Mouse (Mus musculus) embryonic facial prominence, embryonic 13.5 days (tissue): ENCODE measurements around the gene Hnrnpul2. TPM values are rescaled to one million over a fixed set of nuclear protein-coding genes. Genes with fewer than 3 reads are reported as not detected.
"Not testable (repeated sequence)": the region's sequence is repeated elsewhere in the genome, so short reads cannot be mapped to it uniquely, and the experiment has no call there.

ENCODE experiments used
- ATAC-seq: fragments of 200-750 bp; cut with Nextera tagmentation; 2 replicates; pipeline ENCODE4 v1.8.0; 2017; ENCODE audit warnings: low read depth; ENCODE audit not compliant: insufficient number of reproducible peaks, insufficient read depth, low FRiP score, low TSS enrichment
- H3K27ac ChIP-seq: fragments of 300-500 bp; sonication (generic); 2 replicates; pipeline ENCODE4 v1.5.1; 2015; ENCODE audit warnings: moderate library complexity, mild to moderate bottlenecking, inconsistent platforms
- H3K27me3 ChIP-seq: fragments of 300-500 bp; sonication (generic); 2 replicates; pipeline ENCODE4 v1.6.1; 2015; ENCODE audit warnings: mild to moderate bottlenecking, inconsistent platforms
- H3K36me3 ChIP-seq: fragments of 300-500 bp; sonication (generic); 2 replicates; pipeline ENCODE4 v1.6.1; 2015; ENCODE audit warnings: mild to moderate bottlenecking, inconsistent platforms
- H3K4me1 ChIP-seq: fragments of 300-500 bp; sonication (generic); 2 replicates; pipeline ENCODE4 v1.6.1; 2015; ENCODE audit warnings: inconsistent platforms
- H3K4me2 ChIP-seq: fragments of 300-500 bp; sonication (generic); 2 replicates; pipeline ENCODE4 v1.6.1; 2015; ENCODE audit warnings: moderate library complexity, mild to moderate bottlenecking, inconsistent platforms
- H3K4me3 ChIP-seq: fragments of 300-500 bp; sonication (generic); 2 replicates; pipeline ENCODE4 v1.5.1; 2015; ENCODE audit warnings: mild to moderate bottlenecking, inconsistent platforms
- H3K9ac ChIP-seq: fragments of 300-500 bp; sonication (generic); 2 replicates; pipeline ENCODE4 v1.6.1; 2015; ENCODE audit warnings: mild to moderate bottlenecking, inconsistent platforms
- H3K9me3 ChIP-seq: fragments of 300-500 bp; sonication (generic); 2 replicates; pipeline ENCODE4 v1.6.1; 2016; ENCODE audit warnings: inconsistent platforms
- WGBS: fragments of 180-500 bp; shearing (Covaris S2); methylation state at CpG from one replicate; pipeline ENCODE4 v1.1.7; 2015; ENCODE audit warnings: mixed read lengths; 5-methylcytosine and 5-hydroxymethylcytosine counted together
- polyA plus RNA-seq: library from polyadenylated mRNA; unstranded; fragments of >200 nt; fragmentation: Nextera tagmentation; extraction: Ambion mirVana; gene quantifications from 2 replicates; pipeline ENCODE4 v1.2.1, GENCODE M21; 2015

Gene Hnrnpul2
- polyA plus RNA-seq, 1 experiment from 2014 or later = 7.6 TPM

DNA sequence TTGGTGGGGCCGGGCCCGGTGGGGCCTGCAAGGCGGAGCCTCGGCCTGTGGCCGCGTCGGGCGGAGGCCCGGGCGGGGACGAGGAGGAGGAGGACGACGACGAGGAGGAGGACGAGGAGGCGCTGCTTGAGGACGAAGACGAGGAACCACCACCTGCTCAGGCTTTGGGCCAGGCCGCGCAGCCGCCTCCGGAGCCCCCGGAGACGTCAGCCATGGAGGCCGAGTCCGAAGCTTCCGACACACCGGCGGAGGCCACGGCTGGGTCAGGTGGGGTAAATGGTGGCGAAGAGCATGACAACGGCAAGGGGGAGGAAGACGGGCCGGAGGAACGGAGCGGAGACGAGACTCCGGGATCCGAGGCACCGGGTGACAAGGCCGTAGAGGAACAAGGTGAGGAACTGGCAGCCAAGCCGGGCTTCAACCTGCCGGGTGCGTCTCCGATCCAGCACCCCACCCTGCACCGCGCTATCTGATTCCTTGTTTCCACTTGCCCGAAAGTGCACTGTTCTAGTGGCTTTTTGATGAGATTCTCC lies 680 bp downstream of the Hnrnpul2 start:
- no peaks in the 10 kb centered on the region for H3K9me3 ChIP-seq
- no peaks in the 10 kb centered on the region for H3K27me3 ChIP-seq
- peak overlapping the region; percentile 100 for H3K4me3 ChIP-seq
- peak overlapping the region; percentile 100 for H3K27ac ChIP-seq
- H3K9ac ChIP-seq = peak overlapping the region; percentile 99
- ATAC-seq = no peak
- H3K4me2 ChIP-seq = peak overlapping the region; percentile 97
- WGBS = under 1% methylated on average over 48 of the region's 48 CpGs
- H3K4me1 ChIP-seq = peaks cover 42% of the 10 kb centered on the region
- peaks cover 38% of the 10 kb centered on the region for H3K36me3 ChIP-seq

DNA sequence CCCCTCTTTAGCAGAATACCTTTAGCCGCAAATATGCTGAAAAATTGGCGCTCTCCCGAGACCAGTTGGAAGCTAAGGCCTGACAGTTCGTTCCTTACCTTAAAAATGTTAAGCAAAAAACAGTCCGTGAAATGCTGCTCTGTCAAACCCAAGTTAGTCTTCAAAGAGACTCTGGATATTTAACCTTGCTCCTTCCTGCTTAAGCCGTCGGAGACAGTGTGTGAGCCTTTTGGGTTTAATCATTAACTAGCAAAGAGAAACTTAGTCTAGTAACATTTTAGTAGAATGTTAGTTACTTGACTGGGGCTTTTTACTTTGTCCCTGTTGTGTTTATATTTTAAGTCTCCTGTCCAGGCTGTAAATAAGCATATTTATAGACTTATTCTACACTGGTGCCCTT lies 1.3 kb downstream of the Hnrnpul2 start:
- H3K27ac ChIP-seq = peak overlapping the region; percentile 100; the same call in 1 of the 2 replicates
- peak overlapping the region; percentile 100 for H3K4me3 ChIP-seq
- H3K27me3 ChIP-seq = no peaks in the 10 kb centered on the region
- peaks cover 37% of the 10 kb centered on the region for H3K4me1 ChIP-seq
- no peak for ATAC-seq
- H3K36me3 ChIP-seq = peaks cover 42% of the 10 kb centered on the region
- H3K9me3 ChIP-seq = no peaks in the 10 kb centered on the region
- 1% methylated on average over 7 of the region's 7 CpGs for WGBS
- peak overlapping the region; percentile 97 for H3K4me2 ChIP-seq
- peak overlapping the region; percentile 99 for H3K9ac ChIP-seq

DNA sequence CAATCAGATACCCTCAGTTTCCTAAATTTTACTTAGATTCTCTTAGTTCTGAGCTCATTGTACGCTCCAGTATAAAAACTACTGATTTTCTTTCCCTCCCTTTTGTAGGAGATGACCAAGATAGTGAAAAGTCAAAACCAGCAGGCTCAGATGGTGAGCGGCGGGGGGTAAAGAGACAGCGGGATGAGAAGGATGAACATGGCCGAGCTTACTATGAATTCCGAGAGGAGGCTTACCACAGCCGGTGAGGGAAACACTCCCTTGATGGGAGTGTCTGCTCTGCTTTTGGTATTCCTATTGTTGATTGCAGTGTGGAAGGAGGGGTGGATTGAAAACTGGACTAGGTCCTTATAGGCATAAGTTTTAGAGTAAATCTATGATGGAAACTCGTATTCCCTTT lies 2.9 kb downstream of the Hnrnpul2 start:
- Histone ChIP-seq H3K4me2 (peak overlapping the region; percentile 97), H3K4me1 (peaks cover 26% of the 10 kb centered on the region), H3K36me3 (peaks cover 50% of the 10 kb centered on the region), H3K27me3 (no peaks in the 10 kb centered on the region), H3K4me3 (peak overlapping the region; percentile 100), H3K9me3 (no peaks in the 10 kb centered on the region), H3K9ac (peak overlapping the region; percentile 57), H3K27ac (no peak overlapping the region)
- WGBS = 74% methylated on average over 8 of the region's 8 CpGs
- ATAC-seq = no peak

DNA sequence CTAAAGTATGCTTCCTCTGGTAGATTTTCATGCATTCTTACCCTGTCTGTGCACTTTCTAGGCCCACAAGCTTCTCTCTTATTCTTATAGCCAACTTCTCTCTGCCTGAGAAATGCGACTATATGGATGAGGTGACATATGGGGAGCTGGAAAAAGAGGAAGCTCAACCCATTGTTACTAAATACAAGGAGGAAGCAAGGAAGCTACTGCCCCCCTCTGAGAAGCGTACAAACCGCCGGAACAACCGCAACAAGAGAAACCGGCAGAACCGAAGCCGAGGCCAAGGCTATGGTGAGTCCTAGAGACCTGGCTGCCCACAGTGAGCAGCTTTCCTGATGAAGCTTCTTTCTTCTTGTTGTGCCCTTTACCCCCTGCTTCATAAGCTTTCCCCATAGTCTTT lies 9.8 kb downstream of the Hnrnpul2 start, which contains the start of gene AC129217.1:
Gene AC129217.1 (plus strand): TSS at position 114 of the 400 bp plus-strand sequence.
- Histone ChIP-seq H3K4me3 (no peak within 1 kb of the TSS), H3K27ac (no peak within 1 kb of the TSS), H3K27me3 (no peaks in the 10 kb centered on the region), H3K9ac (no peak within 1 kb of the TSS), H3K36me3 (peaks cover 99% of the 10 kb centered on the region), H3K4me2 (no peak within 1 kb of the TSS), H3K4me1 (no peaks in the 10 kb centered on the region), H3K9me3 (no peaks in the 10 kb centered on the region)
- no peak for ATAC-seq
- 88% methylated on average over 8 of the region's 8 CpGs for WGBS

DNA sequence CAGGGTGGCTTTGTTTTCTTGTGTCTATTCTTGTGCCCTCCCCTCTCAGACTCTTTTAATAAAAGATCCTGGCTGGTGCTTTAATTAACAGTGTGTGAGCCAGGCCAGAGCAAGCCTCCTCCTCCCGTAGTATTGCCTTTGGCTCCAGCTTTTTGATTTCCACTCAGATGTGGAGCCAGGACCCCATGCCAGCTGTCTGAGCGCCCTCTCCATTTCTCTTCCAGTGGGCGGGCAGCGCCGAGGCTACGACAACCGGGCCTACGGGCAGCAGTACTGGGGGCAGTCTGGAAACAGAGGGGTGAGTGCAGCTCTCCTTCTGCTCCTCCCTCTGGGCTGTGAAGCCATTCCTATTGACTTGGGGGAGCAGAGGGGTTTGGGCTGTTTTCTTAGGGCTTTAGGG lies 10.9 kb downstream of the Hnrnpul2 start:
- H3K27me3 ChIP-seq = no peaks in the 10 kb centered on the region
- no peaks in the 10 kb centered on the region for H3K9me3 ChIP-seq
- no peak overlapping the region for H3K4me3 ChIP-seq
- no peaks in the 10 kb centered on the region for H3K4me1 ChIP-seq
- no peak overlapping the region for H3K27ac ChIP-seq
- H3K9ac ChIP-seq = no peak overlapping the region
- no peak overlapping the region for H3K4me2 ChIP-seq
- WGBS = 90% methylated on average over 8 of the region's 8 CpGs
- peaks cover 98% of the 10 kb centered on the region for H3K36me3 ChIP-seq
- no peak for ATAC-seq

DNA sequence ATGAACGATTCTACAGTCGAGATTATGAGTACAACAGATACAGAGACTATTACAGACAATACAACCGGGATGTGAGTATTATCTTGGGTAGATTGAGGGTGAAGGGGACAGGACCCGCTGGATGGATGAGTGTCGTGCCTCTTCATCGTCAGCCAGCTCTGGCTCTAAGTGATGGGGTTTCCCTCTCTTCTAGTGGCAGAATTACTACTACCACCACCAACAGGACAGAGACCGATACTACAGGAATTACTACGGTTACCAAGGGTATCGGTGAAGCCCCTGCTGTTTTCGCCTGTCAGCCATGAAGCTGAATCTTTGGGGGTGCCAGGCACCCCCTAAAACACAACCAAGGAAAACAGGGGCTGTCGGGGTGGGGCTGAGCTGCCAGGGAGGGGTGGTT lies 11.5 kb downstream of the Hnrnpul2 start:
- H3K9ac ChIP-seq = no peak overlapping the region
- H3K36me3 ChIP-seq = peaks cover 98% of the 10 kb centered on the region
- H3K27me3 ChIP-seq = no peaks in the 10 kb centered on the region
- no peaks in the 10 kb centered on the region for H3K4me1 ChIP-seq
- H3K4me3 ChIP-seq = no peak overlapping the region
- 85% methylated on average over 11 of the region's 11 CpGs for WGBS
- no peaks in the 10 kb centered on the region for H3K9me3 ChIP-seq
- no peak for ATAC-seq
- H3K4me2 ChIP-seq = no peak overlapping the region
- H3K27ac ChIP-seq = no peak overlapping the region

DNA sequence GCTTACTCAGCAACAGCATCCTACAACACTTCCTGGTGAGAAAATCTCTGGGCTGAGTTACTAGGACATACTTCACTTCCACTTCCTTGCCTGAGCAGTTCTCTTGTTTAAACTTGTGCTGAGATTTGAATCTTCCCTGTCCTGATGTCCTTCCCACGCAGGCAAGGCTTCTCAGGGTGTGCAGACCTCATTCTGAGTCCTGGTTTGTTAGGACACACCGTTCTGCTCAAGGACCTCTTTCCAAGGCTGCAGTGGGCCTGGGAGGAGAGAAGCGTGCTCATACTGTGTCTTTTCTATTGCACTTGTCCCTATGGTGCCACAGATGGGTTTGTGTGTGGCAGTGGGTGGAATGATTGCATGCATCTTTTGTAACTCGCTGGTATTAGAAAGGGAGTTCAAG lies 13.2 kb downstream of the Hnrnpul2 start:
- H3K9me3 ChIP-seq = no peaks in the 10 kb centered on the region
- ATAC-seq = no peak
- WGBS = 91% methylated on average over 4 of the region's 4 CpGs

DNA sequence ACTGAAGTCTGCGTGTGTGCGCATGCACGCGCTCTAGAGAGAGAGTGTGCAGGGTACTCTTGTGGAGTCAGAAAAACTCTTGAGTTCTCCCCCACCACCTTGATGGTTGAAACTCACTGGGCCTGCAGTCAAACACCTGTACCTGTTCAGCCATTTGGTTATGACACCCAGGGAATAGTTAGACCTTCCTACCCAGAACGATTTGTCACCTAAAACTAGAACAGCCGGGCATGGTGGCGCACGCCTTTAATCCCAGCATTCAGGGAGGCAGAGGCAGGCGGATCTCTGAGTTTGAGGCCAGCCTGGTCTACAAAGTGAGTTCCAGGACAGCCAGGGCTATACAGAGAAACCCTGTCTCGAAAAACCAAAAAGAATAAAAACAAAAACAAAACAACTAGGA lies 16.5 kb downstream of the Hnrnpul2 start:
- not testable (repeated sequence) for H3K4me3 ChIP-seq, H3K9me3 ChIP-seq, H3K27me3 ChIP-seq, H3K4me2 ChIP-seq, H3K9ac ChIP-seq, ATAC-seq
- Histone ChIP-seq H3K4me1 (peaks cover 31% of the 10 kb centered on the region), H3K27ac (peak overlapping the region; percentile 99; the same call in 1 of the 2 replicates), H3K36me3 (peaks cover 51% of the 10 kb centered on the region)
- 97% methylated on average over 10 of the region's 10 CpGs for WGBS

More for the DNA sequence above, 13.2 kb downstream of the Hnrnpul2 start:
- Histone ChIP-seq H3K27ac (no peak overlapping the region), H3K36me3 (peaks cover 82% of the 10 kb centered on the region), H3K27me3 (no peaks in the 10 kb centered on the region), H3K4me1 (peaks cover under 1% of the 10 kb centered on the region; the same call in 1 of the 2 replicates), H3K4me3 (no peak overlapping the region), H3K4me2 (no peak overlapping the region), H3K9ac (no peak overlapping the region)

DNA sequence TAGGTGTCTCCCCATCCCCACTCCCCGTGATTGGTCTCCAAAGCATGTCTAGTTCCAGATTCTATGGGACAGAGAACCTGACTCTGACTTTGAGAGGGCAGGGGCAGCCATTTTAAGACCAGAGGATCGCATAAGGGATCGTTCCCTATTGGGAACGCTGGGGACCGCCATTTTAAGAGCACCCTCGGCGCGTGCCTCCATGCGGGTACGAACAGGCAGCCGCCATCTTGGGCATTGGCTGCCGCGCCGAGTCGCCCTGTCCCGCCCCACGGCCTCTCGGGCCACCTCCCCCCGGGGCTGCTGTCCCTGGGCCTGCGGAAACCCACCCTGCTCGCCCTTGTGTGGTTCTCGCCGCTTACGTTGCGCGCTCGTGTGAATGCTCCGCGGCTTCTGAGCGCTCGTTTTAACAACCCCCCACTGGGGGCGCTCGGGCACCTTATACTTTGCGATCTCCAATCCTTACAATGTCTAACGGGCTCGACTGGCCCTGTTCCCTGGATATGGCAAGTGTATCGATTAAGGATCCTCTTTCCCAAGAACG lies 17.5 kb downstream of the Hnrnpul2 start, which contains the start of gene Bscl2:
Gene Bscl2 (plus strand): TSS at position 217 of the 541 bp plus-strand sequence.
- H3K4me3 ChIP-seq = peak within 1 kb of the TSS; percentile 56
- WGBS = under 1% methylated on average over 38 of the region's 38 CpGs
- H3K9me3 ChIP-seq = no peaks in the 10 kb centered on the region
- peak within 1 kb of the TSS; percentile 83 for H3K9ac ChIP-seq
- H3K27ac ChIP-seq = peak within 1 kb of the TSS; percentile 99
- peaks cover 44% of the 10 kb centered on the region for H3K36me3 ChIP-seq
- ATAC-seq = peak; percentile 53
- H3K27me3 ChIP-seq = no peaks in the 10 kb centered on the region
- H3K4me2 ChIP-seq = peak within 1 kb of the TSS; percentile 79
- peaks cover 31% of the 10 kb centered on the region for H3K4me1 ChIP-seq

DNA sequence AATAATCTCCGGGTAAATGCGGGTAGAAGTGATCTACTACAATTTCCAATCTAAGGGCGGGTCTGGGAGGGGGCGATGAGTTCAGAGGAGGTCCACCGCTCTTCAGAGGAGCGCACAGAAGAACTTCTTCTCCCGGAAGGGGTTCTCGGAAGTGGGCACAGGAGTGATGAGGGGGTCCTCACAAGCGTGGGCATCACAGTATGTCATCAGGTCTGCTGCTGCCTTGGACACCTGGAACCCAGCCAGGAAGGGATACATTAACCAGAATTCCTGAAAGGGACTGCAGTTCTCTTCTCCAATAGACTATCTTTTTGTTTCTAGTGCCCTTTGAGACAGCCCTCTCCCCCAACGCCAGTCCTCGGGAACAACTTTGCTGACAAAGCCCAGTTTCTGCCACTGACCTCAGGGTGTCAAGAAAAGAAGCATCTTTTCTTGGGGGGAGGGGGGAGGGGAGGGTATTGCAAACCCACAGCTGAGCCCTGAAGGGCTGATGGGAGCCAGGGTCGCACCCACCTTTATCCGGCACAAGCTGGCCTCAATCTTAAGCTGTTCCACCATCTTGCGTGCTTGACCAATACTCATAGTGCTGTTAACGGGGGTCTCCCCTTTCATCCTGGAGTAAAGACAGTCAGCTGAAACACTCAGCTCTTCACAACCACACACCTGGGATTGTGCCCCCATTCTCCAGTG lies 18.4 kb downstream of the Hnrnpul2 start:
- H3K9me3 ChIP-seq = no peaks in the 10 kb centered on the region
- peak overlapping the region; percentile 56 for H3K4me3 ChIP-seq
- no peaks in the 10 kb centered on the region for H3K27me3 ChIP-seq
- ATAC-seq = no peak; the same call in 1 of the 2 replicates
- peak overlapping the region; percentile 79 for H3K4me2 ChIP-seq
- H3K4me1 ChIP-seq = peaks cover 31% of the 10 kb centered on the region
- peaks cover 43% of the 10 kb centered on the region for H3K36me3 ChIP-seq
- H3K9ac ChIP-seq = peak overlapping the region; percentile 83
- peak overlapping the region; percentile 99 for H3K27ac ChIP-seq
- 17% methylated on average over 15 of the region's 15 CpGs for WGBS

DNA sequence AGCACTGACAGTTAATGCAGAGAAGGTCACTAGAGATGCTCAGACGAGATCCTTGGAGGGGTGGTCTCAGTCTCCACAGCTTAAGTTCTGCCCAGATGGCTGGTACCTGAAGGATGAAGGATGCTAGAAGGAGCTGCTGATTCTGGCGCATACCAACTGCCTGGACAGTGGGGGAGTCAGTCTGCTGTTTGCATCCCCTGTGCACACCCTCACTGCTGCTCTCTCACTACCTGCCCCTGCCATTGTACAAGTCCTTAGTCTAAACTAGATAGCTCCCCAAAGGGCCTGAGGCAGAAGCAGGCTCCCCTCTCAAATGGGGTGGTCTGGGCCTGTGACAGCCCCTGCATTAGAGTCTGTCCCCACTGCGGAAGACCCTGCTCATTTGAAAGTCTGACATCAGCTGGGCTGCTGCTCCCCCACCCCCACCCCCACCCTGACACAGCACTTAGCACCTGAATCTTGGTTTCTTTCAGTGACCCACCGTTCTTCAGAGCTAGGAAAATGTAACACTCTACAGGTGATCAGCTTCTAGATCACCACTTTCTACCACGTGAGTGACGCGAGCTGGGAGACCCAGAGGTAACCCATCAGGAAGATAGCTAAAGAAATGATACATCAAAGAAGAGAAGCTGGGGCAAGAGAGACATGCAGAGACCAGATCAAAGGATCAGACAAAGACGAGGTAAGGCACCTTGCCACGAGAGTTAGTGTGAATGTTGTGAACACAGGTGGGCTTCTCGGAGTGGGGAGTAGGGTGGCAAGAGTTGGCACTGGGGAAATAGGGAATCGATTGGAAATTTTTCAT lies 19.5 kb downstream of the Hnrnpul2 start, which contains the start of gene Gng3:
Gene Gng3 (minus strand): TSS at position 92 of the 805 bp plus-strand sequence.
- Histone ChIP-seq H3K27me3 (no peaks in the 10 kb centered on the region), H3K4me3 (peak within 1 kb of the TSS; percentile 56), H3K36me3 (peaks cover 32% of the 10 kb centered on the region), H3K9me3 (no peaks in the 10 kb centered on the region), H3K9ac (peak within 1 kb of the TSS; percentile 83), H3K4me2 (peak within 1 kb of the TSS; percentile 79), H3K27ac (peak within 1 kb of the TSS; percentile 99), H3K4me1 (peaks cover 31% of the 10 kb centered on the region)
- 47% methylated on average over 11 of the region's 11 CpGs for WGBS
- ATAC-seq = peak; percentile 27
